Mouse (Mus musculus): ENCODE results near the gene Birc5. TPM values are rescaled to one million over a fixed set of nuclear protein-coding genes. Genes with fewer than 3 reads are reported as not detected.
A peak's percentile ranks its signal among the peaks of the same experiment; 100 is the strongest.
"Not testable (repeated sequence)": the region's sequence is repeated elsewhere in the genome, so short reads cannot be mapped to it uniquely, and the experiment has no call there.

Birc5 gene
- 225 and 239 TPM in 2 replicates for polyA plus RNA-seq (2015; fragmentation: Nextera tagmentation; extraction: Ambion mirVana)

DNA sequence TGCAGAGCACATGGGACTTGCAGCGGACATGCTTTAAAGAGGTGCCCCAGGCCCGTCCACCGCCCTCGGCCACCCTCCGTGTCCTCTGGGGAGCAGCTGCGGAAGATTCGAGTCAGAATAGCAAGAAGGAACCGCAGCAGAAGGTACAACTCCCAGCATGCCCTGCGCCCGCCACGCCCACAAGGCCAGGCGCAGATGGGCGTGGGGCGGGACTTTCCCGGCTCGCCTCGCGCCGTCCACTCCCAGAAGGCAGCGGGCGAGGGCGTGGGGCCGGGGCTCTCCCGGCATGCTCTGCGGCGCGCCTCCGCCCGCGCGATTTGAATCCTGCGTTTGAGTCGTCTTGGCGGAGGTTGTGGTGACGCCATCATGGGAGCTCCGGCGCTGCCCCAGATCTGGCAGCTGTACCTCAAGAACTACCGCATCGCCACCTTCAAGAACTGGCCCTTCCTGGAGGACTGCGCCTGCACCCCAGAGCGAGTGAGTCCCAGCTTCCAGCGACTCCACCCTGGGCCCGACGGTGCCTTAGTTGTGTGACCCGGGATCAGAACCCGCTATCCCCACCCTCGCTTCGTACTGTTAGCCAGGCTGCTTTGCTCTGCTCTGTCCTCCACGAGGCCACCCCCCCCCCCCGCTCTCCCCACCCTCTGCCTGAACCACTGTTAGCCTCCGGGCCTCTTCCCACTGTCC lies at the start of gene Birc5:
TSS of gene Birc5 (plus strand) at position 267 of the 687 bp plus-strand sequence.
- no peaks in the 10 kb centered on the region for H3K27me3 ChIP-seq
- under 1% methylated on average over 51 of the region's 51 CpGs for WGBS
- peak; percentile 94 for ATAC-seq (ENCODE audit: insufficient number of reproducible peaks, low FRiP score, low TSS enrichment, low read depth)

DNA sequence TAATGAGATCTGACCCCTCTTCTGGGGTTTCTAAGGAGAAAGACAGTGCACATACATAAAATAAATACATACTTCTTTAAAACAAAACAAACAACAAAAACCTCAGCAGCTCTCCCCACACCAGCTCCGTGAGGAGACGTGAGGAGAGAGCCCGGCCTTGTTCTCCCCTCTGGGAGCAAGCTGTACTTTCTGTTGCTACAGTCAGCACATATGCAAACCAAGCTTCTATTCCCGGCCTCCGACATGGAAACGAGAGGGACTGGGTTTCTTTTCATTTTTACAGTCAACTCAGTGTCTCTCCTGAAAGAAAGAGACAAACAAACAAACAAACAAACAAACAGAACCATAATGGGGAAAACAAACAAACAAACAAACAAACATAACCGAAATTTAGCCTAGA lies 49.0 kb upstream of the Birc5 start:
- Histone ChIP-seq H3K4me3 (replicated peaks) (no peak overlapping the region), H3K27me3 (no peaks in the 10 kb centered on the region), H3K9me3 (replicated peaks) (no peaks in the 10 kb centered on the region), H3K4me1 (0 out of 2 replicates have a peak, but pooled peaks cover 6% of the 10 kb centered on the region), H3K36me3 (no peaks in the 10 kb centered on the region), H3K27ac (replicated peaks) (no peak overlapping the region), H3K9ac (no peak overlapping the region), H3K4me2 (replicated peaks) (no peak overlapping the region)
- ATAC-seq (ENCODE audit: insufficient number of reproducible peaks, low FRiP score, low TSS enrichment, low read depth), result no peak
- 66% methylated on average over 7 of the region's 7 CpGs for WGBS

More for the DNA sequence above, at the start of gene Birc5:
- H3K4me2 ChIP-seq (replicated peaks), result peak within 1 kb of the TSS; percentile 91
- peak within 1 kb of the TSS; percentile 74 for H3K4me3 ChIP-seq (replicated peaks)
- peaks cover 21% of the 10 kb centered on the region for H3K36me3 ChIP-seq
- H3K27ac ChIP-seq (replicated peaks), result peak within 1 kb of the TSS; percentile 98
- peak within 1 kb of the TSS; percentile 79 for H3K9ac ChIP-seq
- H3K4me1 ChIP-seq, result peaks cover 31% of the 10 kb centered on the region
- no peaks in the 10 kb centered on the region for H3K9me3 ChIP-seq (replicated peaks)

DNA sequence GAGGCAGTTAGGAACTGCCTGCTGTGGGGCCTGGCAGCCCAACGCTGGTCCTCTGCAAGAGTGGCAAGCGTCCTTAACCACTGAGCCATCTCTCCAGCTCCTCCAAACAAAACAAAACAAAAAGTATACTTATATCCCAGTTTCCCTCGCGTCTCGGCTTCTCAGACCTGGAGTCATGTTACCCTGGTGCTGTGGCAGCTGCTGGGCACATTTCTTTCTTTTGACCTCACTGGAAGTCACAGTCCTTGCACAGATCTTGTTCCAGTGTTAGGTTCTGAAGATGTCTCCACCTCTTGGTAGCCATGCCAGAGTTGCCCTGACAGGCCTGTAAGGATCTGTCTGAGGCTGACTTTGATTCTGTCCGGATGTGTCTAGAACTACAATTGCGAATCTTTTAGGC lies 47.4 kb upstream of the Birc5 start:
- 47% methylated on average over 7 of the region's 7 CpGs for WGBS
- no peak for ATAC-seq (ENCODE audit: insufficient number of reproducible peaks, low FRiP score, low TSS enrichment, low read depth)
- Histone ChIP-seq H3K4me2 (replicated peaks) (no peak overlapping the region), H3K27ac (replicated peaks) (no peak overlapping the region), H3K4me3 (replicated peaks) (no peak overlapping the region), H3K27me3 (no peaks in the 10 kb centered on the region), H3K9me3 (replicated peaks) (no peaks in the 10 kb centered on the region), H3K36me3 (no peaks in the 10 kb centered on the region), H3K9ac (no peak overlapping the region), H3K4me1 (0 out of 2 replicates have a peak, but pooled peaks cover 6% of the 10 kb centered on the region)

DNA sequence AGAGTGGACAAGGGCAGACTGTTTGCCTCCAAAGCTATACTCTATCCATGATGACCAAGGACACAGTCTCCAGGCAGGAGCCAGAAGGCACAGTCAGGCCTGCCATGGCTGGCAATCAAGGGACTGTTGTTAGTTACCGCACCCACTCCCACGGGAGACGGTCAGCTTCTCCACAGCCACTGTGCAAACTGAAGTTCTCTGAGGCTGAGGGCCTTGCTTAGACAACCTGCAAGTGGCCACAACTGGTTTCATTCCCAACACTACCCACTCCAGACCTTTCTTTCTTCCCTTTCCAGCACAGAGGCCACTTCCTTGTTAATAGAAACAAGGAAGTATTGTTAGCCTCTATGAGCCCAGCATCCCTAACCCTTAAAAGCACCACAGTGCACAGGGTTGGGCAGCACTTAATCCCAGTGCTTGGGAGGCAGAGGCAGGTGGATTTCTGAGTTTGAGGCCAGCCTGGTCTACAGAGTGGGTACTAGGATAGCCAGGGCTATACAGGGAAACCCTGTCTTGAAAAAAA lies 45.8 kb upstream of the Birc5 start:
- WGBS, result 91% methylated on average over 3 of the region's 3 CpGs
- H3K4me2 ChIP-seq (replicated peaks), result no peak overlapping the region
- no peaks in the 10 kb centered on the region for H3K9me3 ChIP-seq (replicated peaks)

DNA sequence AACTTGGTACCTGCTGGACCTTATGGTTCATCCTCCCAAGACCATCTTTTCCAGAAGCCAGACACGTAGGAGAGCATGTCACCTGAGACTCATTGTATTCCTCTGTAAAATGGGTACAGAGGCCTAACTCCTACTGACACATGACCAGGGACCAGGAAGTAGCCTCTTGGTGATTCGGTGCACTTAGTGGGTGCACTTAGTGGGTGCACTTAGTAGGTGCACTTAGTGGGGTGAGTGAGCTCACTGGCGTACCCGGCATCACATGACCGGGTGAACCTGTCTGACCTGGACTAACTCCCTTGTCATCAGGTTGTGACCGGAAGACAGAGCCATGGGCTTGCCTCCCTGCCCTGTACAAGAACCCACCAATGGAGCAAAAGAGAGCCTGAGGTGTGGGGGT lies 42.3 kb upstream of the Birc5 start:
- peaks cover 21% of the 10 kb centered on the region for H3K4me1 ChIP-seq

More for the DNA sequence above, 45.8 kb upstream of the Birc5 start:
- Histone ChIP-seq H3K4me3 (replicated peaks) (no peak overlapping the region), H3K9ac (no peak overlapping the region), H3K4me1 (0 out of 2 replicates have a peak, but pooled peaks cover 3% of the 10 kb centered on the region), H3K27me3 (no peaks in the 10 kb centered on the region), H3K36me3 (no peaks in the 10 kb centered on the region), H3K27ac (replicated peaks) (no peak overlapping the region)
- ATAC-seq (ENCODE audit: insufficient number of reproducible peaks, low FRiP score, low TSS enrichment, low read depth), result no peak

DNA sequence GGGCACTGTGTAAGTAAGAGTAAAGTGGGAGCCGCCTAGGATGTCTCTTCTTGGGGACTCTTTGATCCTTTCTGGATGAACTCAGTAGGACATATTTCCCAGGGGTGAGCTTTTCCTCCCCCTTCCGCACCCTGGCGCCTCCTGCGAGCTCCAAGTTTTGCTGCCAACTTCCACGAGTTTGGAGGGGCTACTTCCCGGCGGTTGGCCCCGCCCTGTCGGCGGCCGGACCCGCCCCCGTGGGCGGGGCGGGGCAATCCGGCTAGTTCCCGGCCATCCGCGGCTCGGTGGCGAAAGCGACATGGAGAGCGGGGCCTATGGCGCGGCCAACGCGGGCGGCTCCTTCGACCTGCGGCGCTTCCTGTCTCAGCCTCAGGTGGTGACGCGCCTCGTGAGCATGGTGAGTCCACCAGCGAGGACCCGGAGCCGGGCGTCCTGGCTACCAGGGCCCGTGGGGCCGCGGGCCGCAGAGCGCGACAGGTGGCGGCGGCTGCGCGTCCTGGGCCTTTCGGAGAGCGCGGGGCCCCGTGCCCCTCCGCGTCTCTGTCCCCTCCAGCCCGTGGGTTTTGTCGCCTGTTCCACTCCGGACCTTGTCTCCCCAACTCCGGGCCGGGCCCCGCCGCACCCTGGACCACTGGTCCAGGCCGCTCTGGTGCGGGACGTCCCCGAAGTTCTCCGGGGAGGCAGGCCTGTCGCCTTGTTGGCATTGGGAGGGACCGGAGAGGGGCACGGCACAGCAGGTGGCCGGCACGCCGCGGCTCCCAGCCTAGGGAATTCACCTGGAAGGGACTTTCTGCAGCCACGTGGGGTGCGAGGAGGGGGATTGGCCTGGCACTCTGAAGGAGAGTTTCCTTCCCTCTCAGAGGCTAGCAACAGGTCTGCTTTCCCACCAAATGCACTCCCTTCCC lies 39.4 kb upstream of the Birc5 start, which contains the start of the genes Gm20708 and Syngr2:
TSS of gene Gm20708 (plus strand) at position 262 of the 905 bp plus-strand sequence.
TSS of gene Syngr2 (plus strand) at position 262 of the 905 bp plus-strand sequence.
- Histone ChIP-seq H3K36me3 (peaks cover 27% of the 10 kb centered on the region), H3K9ac (peak within 1 kb of the TSS; percentile 41), H3K4me3 (replicated peaks) (peak within 1 kb of the TSS; percentile 71), H3K9me3 (replicated peaks) (no peaks in the 10 kb centered on the region), H3K4me1 (peaks cover 21% of the 10 kb centered on the region), H3K27ac (replicated peaks) (peak within 1 kb of the TSS; percentile 80), H3K4me2 (replicated peaks) (peak within 1 kb of the TSS; percentile 98), H3K27me3 (no peaks in the 10 kb centered on the region)
- peak; percentile 76 for ATAC-seq (ENCODE audit: insufficient number of reproducible peaks, low FRiP score, low TSS enrichment, low read depth)
- WGBS, result under 1% methylated on average over 73 of the region's 75 CpGs

More for the DNA sequence above, 42.3 kb upstream of the Birc5 start:
- 93% methylated on average over 6 of the region's 6 CpGs for WGBS
- Histone ChIP-seq H3K9me3 (replicated peaks) (no peaks in the 10 kb centered on the region), H3K27me3 (no peaks in the 10 kb centered on the region), H3K9ac (no peak overlapping the region), H3K4me3 (replicated peaks) (no peak overlapping the region), H3K4me2 (replicated peaks) (no peak overlapping the region), H3K36me3 (no peaks in the 10 kb centered on the region), H3K27ac (replicated peaks) (no peak overlapping the region)
- no peak for ATAC-seq (ENCODE audit: insufficient number of reproducible peaks, low FRiP score, low TSS enrichment, low read depth)

DNA sequence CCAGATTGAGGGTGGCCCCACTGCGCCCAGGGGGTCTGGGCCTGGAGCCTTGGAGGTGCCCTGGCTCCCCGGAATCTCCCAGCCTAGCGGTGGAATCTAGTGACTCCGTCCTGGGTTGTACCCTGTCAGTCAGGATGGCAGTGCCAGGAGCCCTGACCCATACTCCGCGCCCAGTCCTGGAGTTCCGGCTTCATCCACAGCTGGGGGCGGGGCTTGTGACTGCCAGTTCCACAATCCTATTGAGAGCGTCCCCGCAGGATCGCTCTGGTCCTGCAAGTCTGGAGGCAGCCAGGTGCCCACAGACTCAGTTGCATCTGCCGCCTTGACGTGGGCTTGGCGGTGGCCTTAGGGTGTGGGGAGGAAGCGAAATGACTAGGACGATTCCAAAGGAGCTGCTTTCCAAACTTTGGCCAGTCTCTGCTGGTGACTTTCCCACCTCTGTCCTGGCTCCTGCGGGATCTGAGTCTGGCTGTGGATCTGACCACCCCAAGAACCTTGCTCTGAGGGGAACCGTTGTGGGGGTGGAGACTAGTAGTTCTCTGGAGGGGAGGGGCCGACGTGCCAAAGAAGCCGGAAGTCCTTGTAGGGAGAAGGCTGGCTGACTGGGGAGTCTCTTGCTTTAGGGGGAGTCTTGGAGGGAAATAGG lies 38.5 kb upstream of the Birc5 start:
- H3K4me2 ChIP-seq (replicated peaks), result peak overlapping the region; percentile 98
- under 1% methylated on average over 21 of the region's 21 CpGs for WGBS
- peak; percentile 79 for ATAC-seq (ENCODE audit: insufficient number of reproducible peaks, low FRiP score, low TSS enrichment, low read depth)

DNA sequence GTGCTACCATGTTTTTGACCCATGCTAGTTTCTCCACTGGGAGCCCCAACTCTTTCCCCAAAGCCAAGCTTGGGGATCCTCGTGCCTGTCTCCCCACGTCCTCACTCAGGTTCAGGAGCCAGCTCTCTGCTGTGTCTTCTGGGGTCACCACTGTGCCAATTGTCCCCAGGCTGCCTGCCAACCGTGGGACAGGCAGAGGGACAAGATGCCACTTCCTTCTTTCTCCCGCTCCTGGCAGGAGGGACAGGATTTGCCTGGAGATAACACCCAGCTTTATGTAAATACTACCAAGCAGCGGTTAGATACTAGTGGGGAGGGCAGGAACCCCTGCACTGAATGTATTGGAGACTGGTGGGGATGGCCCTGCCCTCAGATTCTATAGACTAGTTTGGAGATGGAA lies 35.2 kb upstream of the Birc5 start:
- no peak overlapping the region for H3K4me3 ChIP-seq (replicated peaks)
- H3K9ac ChIP-seq, result no peak overlapping the region
- no peak overlapping the region for H3K27ac ChIP-seq (replicated peaks)
- no peaks in the 10 kb centered on the region for H3K27me3 ChIP-seq
- H3K4me2 ChIP-seq (replicated peaks), result no peak overlapping the region
- ATAC-seq (ENCODE audit: insufficient number of reproducible peaks, low FRiP score, low TSS enrichment, low read depth), result no peak
- no peaks in the 10 kb centered on the region for H3K9me3 ChIP-seq (replicated peaks)
- H3K4me1 ChIP-seq, result peaks cover 21% of the 10 kb centered on the region
- WGBS, result 77% methylated on average over 5 of the region's 5 CpGs
- H3K36me3 ChIP-seq, result peaks cover 62% of the 10 kb centered on the region

More for the DNA sequence above, 38.5 kb upstream of the Birc5 start:
- Histone ChIP-seq H3K27ac (replicated peaks) (peak overlapping the region; percentile 80), H3K27me3 (no peaks in the 10 kb centered on the region), H3K9me3 (replicated peaks) (no peaks in the 10 kb centered on the region), H3K9ac (peak overlapping the region; percentile 41), H3K36me3 (peaks cover 35% of the 10 kb centered on the region), H3K4me1 (peaks cover 21% of the 10 kb centered on the region), H3K4me3 (replicated peaks) (peak overlapping the region; percentile 71)

DNA sequence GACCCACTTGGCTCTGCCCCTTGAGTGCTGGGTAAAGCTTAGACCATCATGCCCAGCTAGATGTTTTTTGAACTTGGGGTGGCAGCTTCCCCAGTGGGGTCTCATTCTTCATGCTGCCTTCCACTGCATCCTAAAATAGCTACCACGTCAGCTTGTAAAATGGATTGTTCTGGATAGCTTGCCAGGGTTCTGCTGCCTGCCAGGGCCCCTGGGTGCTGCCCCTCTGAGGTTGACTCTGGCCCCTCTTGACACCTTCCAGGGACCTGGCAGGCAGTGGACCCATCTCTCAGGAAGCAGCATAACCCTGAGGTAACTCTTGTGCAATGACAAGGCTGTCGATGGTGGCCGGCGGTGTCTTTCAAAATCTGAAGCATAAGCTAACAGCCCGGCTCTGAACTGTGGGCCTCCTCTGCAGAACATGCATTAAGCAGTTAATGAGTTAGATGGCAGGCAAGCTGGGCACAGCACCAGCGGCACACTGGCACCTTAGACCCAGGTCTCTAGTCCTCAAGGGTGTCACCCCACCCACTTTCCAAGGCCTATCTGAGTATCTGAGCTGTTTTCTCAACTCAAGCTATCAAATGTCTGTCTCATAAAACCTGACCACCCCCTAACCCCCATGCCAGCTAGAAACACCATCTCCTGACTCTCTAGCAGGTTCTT lies 34.2 kb upstream of the Birc5 start:
- no peak for ATAC-seq (ENCODE audit: insufficient number of reproducible peaks, low FRiP score, low TSS enrichment, low read depth)
- Histone ChIP-seq H3K4me2 (replicated peaks) (no peak overlapping the region), H3K36me3 (peaks cover 66% of the 10 kb centered on the region), H3K27me3 (no peaks in the 10 kb centered on the region), H3K27ac (replicated peaks) (no peak overlapping the region), H3K4me1 (peaks cover 23% of the 10 kb centered on the region), H3K4me3 (replicated peaks) (no peak overlapping the region), H3K9me3 (replicated peaks) (no peaks in the 10 kb centered on the region), H3K9ac (no peak overlapping the region)
- WGBS, result 90% methylated on average over 6 of the region's 6 CpGs

DNA sequence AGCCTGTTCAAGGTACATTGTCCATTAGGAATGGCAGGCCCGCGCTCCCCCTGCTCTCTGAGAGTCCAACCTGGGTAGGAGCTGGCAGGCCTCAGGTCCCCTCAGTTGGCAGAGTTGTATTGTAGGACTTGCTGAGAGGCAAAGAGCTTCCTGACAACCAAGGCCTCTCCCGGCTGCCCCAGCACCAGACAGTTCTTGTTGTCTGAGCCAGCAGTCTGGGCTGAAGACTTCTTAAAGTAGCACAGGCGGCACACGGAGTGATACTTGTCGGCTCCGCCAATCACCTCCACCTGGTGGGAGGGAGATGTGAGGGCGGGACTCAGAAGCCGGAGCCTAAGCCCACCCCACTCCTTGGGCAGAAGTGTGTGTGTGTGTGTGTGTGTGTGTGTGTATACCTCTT lies 33.2 kb upstream of the Birc5 start:
- Histone ChIP-seq H3K4me1 (peaks cover 14% of the 10 kb centered on the region), H3K36me3 (peaks cover 72% of the 10 kb centered on the region)
- ATAC-seq (ENCODE audit: insufficient number of reproducible peaks, low FRiP score, low TSS enrichment, low read depth); H3K9ac ChIP-seq; H3K4me3 ChIP-seq (replicated peaks); H3K9me3 ChIP-seq (replicated peaks); H3K27me3 ChIP-seq; H3K27ac ChIP-seq (replicated peaks); H3K4me2 ChIP-seq (replicated peaks): not testable (repeated sequence)
- whole genome bisulfite sequencing, result 76% methylated on average over 9 of the region's 9 CpGs
